Mouse (Mus musculus): Measurements from ENCODE around the gene Cep72.

DNA sequence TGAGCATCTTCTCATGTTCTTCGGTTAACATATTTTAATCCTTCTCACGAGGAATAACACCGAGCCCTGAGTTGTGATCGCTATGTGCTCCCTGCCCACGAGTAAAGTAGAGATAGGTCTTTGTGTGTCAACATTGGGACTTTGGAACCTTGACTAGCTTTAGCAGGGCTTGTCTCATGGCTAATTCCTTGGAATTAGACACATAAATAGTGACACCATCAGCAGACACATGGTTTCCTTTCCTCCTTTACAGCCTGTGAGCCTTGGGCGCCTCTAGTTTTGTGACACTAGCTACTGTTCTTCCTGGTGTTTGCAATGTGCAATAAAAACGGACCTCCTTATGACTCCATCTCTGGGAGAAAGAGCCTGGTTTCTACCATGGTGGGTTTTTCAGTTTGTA is 11.3 kb upstream of the Cep72 start:
- no peak for TF ChIP-seq CTCF (conservative IDR thresholded peaks at IDR 0.05; ENCODE audit: insufficient read depth, insufficient read length, low read depth, low read length)
- TF ChIP-seq POLR2A (IDR thresholded peaks at IDR 0.05; ENCODE audit: low read depth, low read length) = no peak

Measured in kidney, adult 2 months (tissue).